Mouse (Mus musculus): ENCODE measurements around the gene Ndufa5. TPM values are rescaled to one million over a fixed set of nuclear protein-coding genes. Genes with fewer than 3 reads are reported as not detected.

Gene Ndufa5
- polyA plus RNA-seq, 1 experiment from 2014 or later, result 671 TPM

- H3K9me3 ChIP-seq (ENCODE audit: control insufficient read depth), result no peaks in the 10 kb centered on the region
- H3K9ac ChIP-seq (ENCODE audit: low read depth, low read length), result no peak overlapping the region
- H3K4me2 ChIP-seq (replicated peaks; ENCODE audit: low read depth), result no peak overlapping the region
- H3K36me3 ChIP-seq (ENCODE audit: control insufficient read depth, insufficient read depth), result no peaks in the 10 kb centered on the region
- TF ChIP-seq CTCF (IDR thresholded peaks at IDR 0.05; ENCODE audit: low read depth), result no peak
- no peaks in the 10 kb centered on the region for H3K4me1 ChIP-seq (replicated peaks; ENCODE audit: control insufficient read depth, insufficient read depth, low read length)
- no peaks in the 10 kb centered on the region for H3K27me3 ChIP-seq (replicated peaks; ENCODE audit: control insufficient read depth, insufficient read depth, low read length)
- 81% methylated on average over 2 of the region's 2 CpGs for WGBS
- no peak overlapping the region for H3K4me3 ChIP-seq (ENCODE audit: low read depth, low read length)
- ATAC-seq, result no peak
- no peak overlapping the region for H3K27ac ChIP-seq (ENCODE audit: low read depth, low read length)
These were observed 22.0 kb upstream of the Ndufa5 start for GRCm38 (mm10) chr6:24549801-24550200.

DNA sequence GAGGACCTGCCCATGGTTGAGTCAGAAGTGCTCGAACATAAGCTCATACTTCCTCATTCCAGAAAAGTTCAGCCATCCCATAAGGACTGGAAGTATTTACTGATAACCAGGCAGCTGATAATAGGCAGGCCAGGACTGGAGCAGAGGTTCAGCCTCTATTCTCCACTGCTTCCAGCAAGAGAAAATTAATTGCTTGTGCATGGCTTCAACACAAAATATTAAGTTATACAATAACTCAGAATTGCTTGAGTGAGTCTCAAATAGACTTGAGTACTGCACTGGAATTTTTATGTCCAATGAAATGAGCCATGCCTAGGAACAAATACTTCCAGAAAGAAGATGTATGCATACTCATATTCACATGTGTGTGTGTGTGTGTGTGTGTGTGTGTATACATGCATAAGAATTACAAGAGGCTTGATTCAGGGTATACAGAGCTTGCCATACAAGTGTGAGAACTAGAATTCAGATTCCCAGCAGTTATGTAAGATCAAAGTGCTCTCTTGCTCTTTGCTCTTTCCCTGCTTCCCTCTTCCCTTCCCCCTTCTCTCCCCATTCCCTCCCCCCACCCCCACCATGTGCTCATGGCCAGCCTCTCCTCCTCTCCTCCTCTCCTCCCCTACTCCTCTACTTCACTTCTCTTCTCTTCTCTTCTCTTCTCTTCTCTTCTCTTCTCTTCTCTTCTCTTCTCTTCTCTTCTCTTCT is 19.1 kb upstream of the Ndufa5 start:
- Histone ChIP-seq H3K4me2 (replicated peaks; ENCODE audit: low read depth) (no peak overlapping the region), H3K36me3 (ENCODE audit: control insufficient read depth, insufficient read depth) (no peaks in the 10 kb centered on the region), H3K9ac (ENCODE audit: low read depth, low read length) (no peak overlapping the region), H3K4me3 (ENCODE audit: low read depth, low read length) (no peak overlapping the region), H3K9me3 (ENCODE audit: control insufficient read depth) (no peaks in the 10 kb centered on the region), H3K27ac (ENCODE audit: low read depth, low read length) (no peak overlapping the region), H3K4me1 (replicated peaks; ENCODE audit: control insufficient read depth, insufficient read depth, low read length) (no peaks in the 10 kb centered on the region), H3K27me3 (replicated peaks; ENCODE audit: control insufficient read depth, insufficient read depth, low read length) (no peaks in the 10 kb centered on the region)
- TF ChIP-seq CTCF (IDR thresholded peaks at IDR 0.05; ENCODE audit: low read depth), result no peak
- WGBS, result 11% methylated on average over 1 of the region's 1 CpGs
- peak; percentile 94 for ATAC-seq

GRCm38 (mm10) chr6:24543119-24543591 is 15.3 kb upstream of the Ndufa5 start:
- Histone ChIP-seq H3K27me3 (replicated peaks; ENCODE audit: control insufficient read depth, insufficient read depth, low read length) (no peaks in the 10 kb centered on the region), H3K27ac (ENCODE audit: low read depth, low read length) (no peak overlapping the region), H3K4me2 (replicated peaks; ENCODE audit: low read depth) (no peak overlapping the region), H3K4me3 (ENCODE audit: low read depth, low read length) (no peak overlapping the region), H3K4me1 (replicated peaks; ENCODE audit: control insufficient read depth, insufficient read depth, low read length) (no peaks in the 10 kb centered on the region), H3K36me3 (ENCODE audit: control insufficient read depth, insufficient read depth) (no peaks in the 10 kb centered on the region), H3K9me3 (ENCODE audit: control insufficient read depth) (no peaks in the 10 kb centered on the region), H3K9ac (ENCODE audit: low read depth, low read length) (no peak overlapping the region)
- 74% methylated on average over 6 of the region's 6 CpGs for WGBS
- ATAC-seq, result no peak
- no peak for TF ChIP-seq CTCF (IDR thresholded peaks at IDR 0.05; ENCODE audit: low read depth)

DNA sequence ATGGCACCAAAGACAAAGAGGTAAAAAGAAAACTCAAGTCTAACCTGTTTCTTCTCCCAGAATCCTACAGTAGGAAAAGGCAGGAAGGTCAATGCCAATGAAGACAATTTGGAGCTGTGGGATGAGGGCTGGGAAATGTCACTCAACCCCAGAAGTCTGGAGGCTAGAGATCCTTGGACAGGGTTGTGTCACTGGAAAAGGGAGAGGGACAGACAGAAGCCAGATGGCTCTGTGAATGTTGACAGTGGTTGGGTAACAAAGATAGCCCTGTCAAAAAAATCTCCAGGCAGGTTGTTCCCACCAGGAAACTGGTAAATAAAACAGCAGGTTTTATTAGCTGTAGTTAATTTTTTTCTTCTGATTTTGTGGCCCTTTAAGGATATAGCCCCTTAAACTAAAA is 14.6 kb upstream of the Ndufa5 start:
- no peak for TF ChIP-seq CTCF (IDR thresholded peaks at IDR 0.05; ENCODE audit: low read depth)
- Histone ChIP-seq H3K9me3 (ENCODE audit: control insufficient read depth) (no peaks in the 10 kb centered on the region), H3K4me1 (replicated peaks; ENCODE audit: control insufficient read depth, insufficient read depth, low read length) (no peaks in the 10 kb centered on the region), H3K9ac (ENCODE audit: low read depth, low read length) (no peak overlapping the region), H3K4me3 (ENCODE audit: low read depth, low read length) (no peak overlapping the region), H3K27me3 (replicated peaks; ENCODE audit: control insufficient read depth, insufficient read depth, low read length) (no peaks in the 10 kb centered on the region), H3K36me3 (ENCODE audit: control insufficient read depth, insufficient read depth) (no peaks in the 10 kb centered on the region), H3K4me2 (replicated peaks; ENCODE audit: low read depth) (no peak overlapping the region), H3K27ac (ENCODE audit: low read depth, low read length) (no peak overlapping the region)
- no peak for ATAC-seq

DNA sequence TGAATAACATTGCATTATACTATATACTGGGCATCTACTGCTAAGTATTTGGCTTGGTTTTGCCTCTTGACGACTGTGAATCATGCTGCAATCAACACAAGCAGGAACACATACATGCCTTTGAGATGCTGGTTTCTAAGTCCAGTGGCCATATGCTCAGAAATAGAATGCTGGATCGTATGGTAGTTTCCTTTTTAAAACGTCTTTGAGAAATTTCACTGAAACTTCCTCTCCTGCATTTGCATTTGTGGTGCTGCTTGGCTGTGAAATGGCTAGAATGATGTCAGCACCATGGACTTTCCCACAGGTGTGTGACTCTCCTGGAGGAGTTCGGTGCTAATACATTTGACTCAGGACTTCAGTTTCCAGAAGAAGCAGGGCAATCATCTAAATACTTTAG is 12.3 kb upstream of the Ndufa5 start:
- no peak for ATAC-seq
- no peak overlapping the region for H3K9ac ChIP-seq (ENCODE audit: low read depth, low read length)
- WGBS, result 69% methylated on average over 4 of the region's 4 CpGs
- H3K27me3 ChIP-seq (replicated peaks; ENCODE audit: control insufficient read depth, insufficient read depth, low read length), result no peaks in the 10 kb centered on the region
- no peak overlapping the region for H3K4me2 ChIP-seq (replicated peaks; ENCODE audit: low read depth)
- no peak for TF ChIP-seq CTCF (IDR thresholded peaks at IDR 0.05; ENCODE audit: low read depth)
- no peaks in the 10 kb centered on the region for H3K9me3 ChIP-seq (ENCODE audit: control insufficient read depth)
- no peaks in the 10 kb centered on the region for H3K4me1 ChIP-seq (replicated peaks; ENCODE audit: control insufficient read depth, insufficient read depth, low read length)
- no peak overlapping the region for H3K27ac ChIP-seq (ENCODE audit: low read depth, low read length)
- no peaks in the 10 kb centered on the region for H3K36me3 ChIP-seq (ENCODE audit: control insufficient read depth, insufficient read depth)
- no peak overlapping the region for H3K4me3 ChIP-seq (ENCODE audit: low read depth, low read length)

- H3K27me3 ChIP-seq (replicated peaks; ENCODE audit: control insufficient read depth, insufficient read depth, low read length), result no peaks in the 10 kb centered on the region
- H3K9me3 ChIP-seq (ENCODE audit: control insufficient read depth), result no peaks in the 10 kb centered on the region
- 82% methylated on average over 3 of the region's 3 CpGs for WGBS
- no peaks in the 10 kb centered on the region for H3K4me1 ChIP-seq (replicated peaks; ENCODE audit: control insufficient read depth, insufficient read depth, low read length)
- H3K27ac ChIP-seq (ENCODE audit: low read depth, low read length), result no peak overlapping the region
- no peak overlapping the region for H3K9ac ChIP-seq (ENCODE audit: low read depth, low read length)
- no peak overlapping the region for H3K4me3 ChIP-seq (ENCODE audit: low read depth, low read length)
- no peak for TF ChIP-seq CTCF (IDR thresholded peaks at IDR 0.05; ENCODE audit: low read depth)
- ATAC-seq, result no peak
- no peak overlapping the region for H3K4me2 ChIP-seq (replicated peaks; ENCODE audit: low read depth)
- H3K36me3 ChIP-seq (ENCODE audit: control insufficient read depth, insufficient read depth), result no peaks in the 10 kb centered on the region
These were observed 10.6 kb upstream of the Ndufa5 start for GRCm38 (mm10) chr6:24538435-24538834.
